Mouse (Mus musculus) stomach, postnatal 0 days (tissue): ENCODE data around the gene 4930415O20Rik.

Source experiments
- CTCF ChIP-seq: IDR thresholded peaks from 2 replicates; pipeline ENCODE4 v1.5.1; 2016; ENCODE audit warnings: antibody characterized with exemption, low read depth, mild to moderate bottlenecking, moderate library complexity
- EP300 ChIP-seq: optimal IDR thresholded peaks from 2 replicates; pipeline ENCODE3; 2016; ENCODE audit warnings: antibody characterized with exemption

DNA sequence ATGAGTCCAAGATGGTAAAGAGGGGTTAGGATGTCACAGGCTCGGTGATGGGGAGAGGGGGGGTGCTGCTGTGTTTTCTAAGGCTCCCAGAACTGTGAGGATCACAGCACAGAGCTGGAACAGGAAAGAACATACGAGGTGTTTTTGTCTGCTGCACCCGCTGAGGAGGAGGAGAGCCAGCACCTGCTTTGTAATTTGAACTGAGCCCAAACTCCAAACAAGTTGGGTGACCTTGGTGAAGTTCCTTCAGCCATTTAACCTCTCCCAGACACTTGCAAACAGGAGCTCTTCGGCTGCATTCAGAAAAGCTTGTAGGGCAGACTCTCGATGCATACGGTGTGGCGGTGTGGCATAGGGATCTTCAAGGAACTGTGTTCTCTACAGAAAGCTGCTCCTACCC is 14.6 kb downstream of the 4930415O20Rik start:
- TF ChIP-seq EP300 (no peak), CTCF (no peak)
